Mouse (Mus musculus): Measurements from ENCODE around the gene Exoc4. TPM values are rescaled to one million over a fixed set of nuclear protein-coding genes. Genes with fewer than 3 reads are reported as not detected.

The Exoc4 gene
- 7.6 and 9.6 TPM in 2 replicates for polyA plus RNA-seq (2012; rRNA removed)

DNA sequence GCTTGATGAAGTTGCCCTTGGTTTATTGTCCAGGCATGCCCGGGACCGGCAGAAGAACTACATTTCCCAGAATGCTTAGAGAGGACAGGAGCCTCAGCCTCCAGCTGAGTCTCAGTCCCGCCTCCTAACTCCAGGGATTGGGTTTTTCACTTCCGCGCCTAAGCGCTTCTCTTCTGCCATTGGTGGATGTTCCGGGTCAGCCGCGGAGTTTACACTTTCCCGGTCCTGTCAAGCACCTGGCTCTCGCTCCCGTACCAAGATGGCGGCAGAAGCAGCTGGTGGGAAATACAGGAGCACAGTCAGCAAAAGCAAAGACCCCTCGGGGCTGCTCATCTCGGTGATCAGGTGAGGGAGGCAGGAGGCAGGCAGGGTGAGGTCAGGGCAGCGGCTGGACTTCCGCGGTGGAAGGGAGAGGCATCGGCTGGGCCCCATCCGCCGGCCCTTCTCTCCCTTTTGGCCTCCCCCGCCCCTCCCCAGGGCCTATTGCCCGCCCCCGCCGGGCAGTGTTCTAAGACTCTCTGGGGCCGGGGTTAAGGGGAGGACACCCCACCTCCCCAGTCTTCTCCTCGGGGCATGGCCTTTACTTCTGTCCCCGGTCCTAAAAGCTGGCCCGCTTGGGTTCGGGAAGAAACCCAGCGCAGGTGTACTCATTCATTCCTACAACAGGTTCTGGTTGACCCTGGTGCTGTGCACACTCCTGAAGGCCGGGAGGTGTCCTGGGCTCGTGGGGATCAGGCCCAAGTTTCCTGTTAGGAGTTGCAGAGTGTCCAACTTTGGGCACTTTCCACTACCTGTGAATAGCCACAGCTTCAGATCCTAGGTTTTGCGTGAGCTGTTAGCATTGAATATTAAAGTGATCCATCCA is at the start of gene Exoc4:
TSS of gene Exoc4 (plus strand) at position 192 of the 865 bp plus-strand sequence.
- peak; percentile 98 for DNase-seq
- TF ChIP-seq CTCF (conservative IDR thresholded peaks at IDR 0.05; ENCODE audit: insufficient read depth, insufficient read length, low read depth, low read length), result no peak
- no peak for TF ChIP-seq POLR2A (IDR thresholded peaks at IDR 0.05; ENCODE audit: low read depth, low read length)
- WGBS, result 1% methylated on average over 34 of the region's 34 CpGs
- Histone ChIP-seq H3K4me1 (ENCODE audit: control insufficient read depth, insufficient read depth, low read length) (no peaks in the 10 kb centered on the region), H3K4me3 (ENCODE audit: insufficient read depth, low read depth, low read length) (peak within 1 kb of the TSS; percentile 100), H3K27ac (ENCODE audit: insufficient read depth, low read depth, low read length) (no peak within 1 kb of the TSS), H3K27me3 (replicated peaks; ENCODE audit: control insufficient read depth, insufficient read depth, low read length) (no peaks in the 10 kb centered on the region), H3K36me3 (ENCODE audit: control insufficient read depth, insufficient read depth, low read length) (no peaks in the 10 kb centered on the region)

- H3K4me3 ChIP-seq (ENCODE audit: insufficient read depth, low read depth, low read length), result no peak overlapping the region
- H3K36me3 ChIP-seq (ENCODE audit: control insufficient read depth, insufficient read depth, low read length), result no peaks in the 10 kb centered on the region
- H3K27ac ChIP-seq (ENCODE audit: insufficient read depth, low read depth, low read length), result no peak overlapping the region
- WGBS, result 88% methylated on average over 3 of the region's 3 CpGs
- no peak for TF ChIP-seq CTCF (conservative IDR thresholded peaks at IDR 0.05; ENCODE audit: insufficient read depth, insufficient read length, low read depth, low read length)
- TF ChIP-seq POLR2A (IDR thresholded peaks at IDR 0.05; ENCODE audit: low read depth, low read length), result no peak
- no peaks in the 10 kb centered on the region; the same call in 1 of the 2 replicates for H3K27me3 ChIP-seq (replicated peaks; ENCODE audit: control insufficient read depth, insufficient read depth, low read length)
- H3K4me1 ChIP-seq (ENCODE audit: control insufficient read depth, insufficient read depth, low read length), result no peaks in the 10 kb centered on the region
- no peak for DNase-seq
These were observed 30.1 kb upstream of the Exoc4 start for GRCm38 (mm10) chr6:33218780-33219179.

DNA sequence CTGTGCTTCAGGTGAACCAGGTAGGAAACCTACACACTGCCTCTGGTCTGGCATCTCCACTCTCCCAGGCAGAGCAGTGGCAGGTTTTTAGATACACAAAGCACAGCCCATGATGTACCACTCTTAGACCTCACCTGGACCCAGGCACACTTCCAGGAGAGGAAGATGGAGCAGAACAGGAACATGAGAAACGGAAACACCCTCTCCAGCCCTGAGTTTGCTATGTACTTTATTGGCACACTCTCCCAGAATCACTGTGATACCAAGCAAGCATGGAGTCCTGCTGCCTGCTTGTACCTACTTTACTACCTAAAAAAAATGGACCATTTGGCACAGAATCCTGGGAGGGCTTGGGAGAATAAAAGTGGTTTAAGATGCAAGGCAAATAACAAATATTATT is 22.2 kb upstream of the Exoc4 start:
- H3K36me3 ChIP-seq (ENCODE audit: control insufficient read depth, insufficient read depth, low read length), result no peaks in the 10 kb centered on the region
- H3K27ac ChIP-seq (ENCODE audit: insufficient read depth, low read depth, low read length), result no peak overlapping the region
- H3K4me3 ChIP-seq (ENCODE audit: insufficient read depth, low read depth, low read length), result no peak overlapping the region
- H3K4me1 ChIP-seq (ENCODE audit: control insufficient read depth, insufficient read depth, low read length), result no peaks in the 10 kb centered on the region
- TF ChIP-seq CTCF (conservative IDR thresholded peaks at IDR 0.05; ENCODE audit: insufficient read depth, insufficient read length, low read depth, low read length) (no peak), POLR2A (IDR thresholded peaks at IDR 0.05; ENCODE audit: low read depth, low read length) (no peak)
- WGBS, result 57% methylated on average over 1 of the region's 1 CpGs
- H3K27me3 ChIP-seq (replicated peaks; ENCODE audit: control insufficient read depth, insufficient read depth, low read length), result no peaks in the 10 kb centered on the region
- no peak for DNase-seq

DNA sequence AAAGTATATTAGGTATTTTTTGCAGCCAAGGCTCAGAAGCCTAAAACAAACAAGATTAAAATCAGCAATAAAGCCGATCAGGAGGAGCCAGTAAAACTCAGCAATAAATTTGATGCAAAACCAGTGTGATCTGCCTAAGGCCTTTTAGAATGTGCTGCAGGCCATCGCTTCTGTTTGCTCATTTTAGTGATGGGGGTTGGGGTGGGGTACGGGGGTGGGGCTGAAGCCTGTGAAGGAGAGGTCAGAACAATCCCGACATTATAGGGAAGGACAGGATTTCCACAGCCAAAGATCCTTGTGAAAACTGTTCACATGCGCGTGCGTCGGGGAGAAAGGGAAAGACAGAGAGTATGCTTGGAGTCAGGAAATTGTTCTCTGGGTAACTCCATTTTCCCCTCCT is 21.5 kb upstream of the Exoc4 start:
- DNase-seq, result peak; percentile 6
- TF ChIP-seq CTCF (conservative IDR thresholded peaks at IDR 0.05; ENCODE audit: insufficient read depth, insufficient read length, low read depth, low read length) (no peak), POLR2A (IDR thresholded peaks at IDR 0.05; ENCODE audit: low read depth, low read length) (no peak)
- 41% methylated on average over 8 of the region's 8 CpGs for WGBS

GRCm38 (mm10) chr6:33241250-33241649 is 7.6 kb upstream of the Exoc4 start:
- DNase-seq, result no peak
- H3K36me3 ChIP-seq (ENCODE audit: control insufficient read depth, insufficient read depth, low read length), result no peaks in the 10 kb centered on the region
- H3K27ac ChIP-seq (ENCODE audit: insufficient read depth, low read depth, low read length), result no peak overlapping the region
- H3K4me1 ChIP-seq (ENCODE audit: control insufficient read depth, insufficient read depth, low read length), result no peaks in the 10 kb centered on the region
- H3K4me3 ChIP-seq (ENCODE audit: insufficient read depth, low read depth, low read length), result no peak overlapping the region
- no peaks in the 10 kb centered on the region for H3K27me3 ChIP-seq (replicated peaks; ENCODE audit: control insufficient read depth, insufficient read depth, low read length)
- no peak for TF ChIP-seq CTCF (conservative IDR thresholded peaks at IDR 0.05; ENCODE audit: insufficient read depth, insufficient read length, low read depth, low read length)
- TF ChIP-seq POLR2A (IDR thresholded peaks at IDR 0.05; ENCODE audit: low read depth, low read length), result no peak

More for the DNA sequence above, 21.5 kb upstream of the Exoc4 start:
- Histone ChIP-seq H3K4me1 (ENCODE audit: control insufficient read depth, insufficient read depth, low read length) (no peaks in the 10 kb centered on the region), H3K27ac (ENCODE audit: insufficient read depth, low read depth, low read length) (no peak overlapping the region), H3K27me3 (replicated peaks; ENCODE audit: control insufficient read depth, insufficient read depth, low read length) (no peaks in the 10 kb centered on the region), H3K36me3 (ENCODE audit: control insufficient read depth, insufficient read depth, low read length) (no peaks in the 10 kb centered on the region), H3K4me3 (ENCODE audit: insufficient read depth, low read depth, low read length) (no peak overlapping the region)

- no peak for TF ChIP-seq CTCF (conservative IDR thresholded peaks at IDR 0.05; ENCODE audit: insufficient read depth, insufficient read length, low read depth, low read length)
- TF ChIP-seq POLR2A (IDR thresholded peaks at IDR 0.05; ENCODE audit: low read depth, low read length), result no peak
- Histone ChIP-seq H3K4me3 (ENCODE audit: insufficient read depth, low read depth, low read length) (no peak overlapping the region), H3K27ac (ENCODE audit: insufficient read depth, low read depth, low read length) (no peak overlapping the region), H3K4me1 (ENCODE audit: control insufficient read depth, insufficient read depth, low read length) (no peaks in the 10 kb centered on the region), H3K36me3 (ENCODE audit: control insufficient read depth, insufficient read depth, low read length) (no peaks in the 10 kb centered on the region), H3K27me3 (replicated peaks; ENCODE audit: control insufficient read depth, insufficient read depth, low read length) (no peaks in the 10 kb centered on the region)
- no peak for DNase-seq
- WGBS, result 71% methylated on average over 3 of the region's 3 CpGs
These were observed 4.3 kb upstream of the Exoc4 start for GRCm38 (mm10) chr6:33244546-33244945.

DNA sequence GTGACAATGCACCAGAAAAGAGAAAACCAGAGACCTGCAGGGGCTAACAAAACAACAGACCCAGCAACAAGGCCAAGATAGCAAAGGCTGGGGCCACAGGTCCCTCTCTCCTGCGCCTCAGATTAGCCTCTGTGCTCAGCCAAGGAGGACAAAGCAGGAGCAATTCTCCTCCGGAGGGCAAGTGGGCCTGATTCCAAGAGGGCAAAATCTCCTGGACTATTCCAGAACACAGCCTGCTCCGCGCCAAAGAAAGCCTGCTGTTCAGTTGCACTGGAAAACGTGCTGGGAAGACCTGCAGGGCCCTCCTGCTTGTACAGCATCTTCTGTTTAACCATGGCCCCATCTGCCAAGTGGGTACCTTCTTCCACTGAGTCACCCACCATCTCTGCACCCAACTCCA is 1.7 kb upstream of the Exoc4 start:
- H3K4me3 ChIP-seq (ENCODE audit: insufficient read depth, low read depth, low read length), result no peak overlapping the region
- WGBS, result 52% methylated on average over 5 of the region's 5 CpGs
- no peak overlapping the region for H3K27ac ChIP-seq (ENCODE audit: insufficient read depth, low read depth, low read length)
- H3K27me3 ChIP-seq (replicated peaks; ENCODE audit: control insufficient read depth, insufficient read depth, low read length), result no peaks in the 10 kb centered on the region
- peak; percentile 76 for DNase-seq
- no peaks in the 10 kb centered on the region for H3K36me3 ChIP-seq (ENCODE audit: control insufficient read depth, insufficient read depth, low read length)
- TF ChIP-seq POLR2A (IDR thresholded peaks at IDR 0.05; ENCODE audit: low read depth, low read length) (no peak), CTCF (conservative IDR thresholded peaks at IDR 0.05; ENCODE audit: insufficient read depth, insufficient read length, low read depth, low read length) (no peak)
- no peaks in the 10 kb centered on the region for H3K4me1 ChIP-seq (ENCODE audit: control insufficient read depth, insufficient read depth, low read length)

Measured in kidney, adult 2 months (tissue).